Mouse (Mus musculus): ENCODE data around the gene Ang2.

GRCm38 (mm10) chr14:51173843-51174242 lies 25.1 kb downstream of the Ang2 start:
- TF ChIP-seq CTCF (IDR thresholded peaks at IDR 0.05; ENCODE audit: low read depth, low read length) (no peak), GATA1 (IDR thresholded peaks at IDR 0.05; ENCODE audit: borderline replicate concordance, low read length) (no peak)

Measured in G1E (cell line).